Mouse (Mus musculus) mammary gland, adult 2 months (tissue): Measurements from ENCODE around the gene Asb3. TPM values are rescaled to one million over a fixed set of nuclear protein-coding genes. Genes with fewer than 3 reads are reported as not detected.

Source experiments
- polyA plus RNA-seq: library from polyadenylated mRNA; depleted of rRNA; stranded (reverse); fragments of >200 nt; gene quantifications from 2 replicates; pipeline ENCODE4 v1.2.3, GENCODE M21; 2012; ENCODE audit warnings: low replicate concordance; rRNA removed

The Asb3 gene
- 1.4 and 4.2 TPM in 2 replicates for polyA plus RNA-seq

GRCm38 (mm10) chr11:30885171-30885871 lies at the start of gene Asb3, which contains the start of gene Gpr75:
TSS of gene Asb3 (plus strand) at chr11:30885416.
TSS of gene Gpr75 (plus strand) at chr11:30885358.

GRCm38 (mm10) chr11:30954279-30954725 lies 69.1 kb downstream of the Asb3 start, which contains the start of gene Erlec1:
TSS of gene Erlec1 (minus strand) at chr11:30954335.

GRCm38 (mm10) chr11:30985877-30986624 lies 100.8 kb downstream of the Asb3 start, which contains the start of gene Chac2:
TSS of gene Chac2 (minus strand) at chr11:30986350.

Other genes starting within 250 kb of the Asb3 start
- gene Acyp2, start 235.8 kb upstream of the Asb3 start, polyA plus RNA-seq = 4.4 and 9.3 TPM in 2 replicates
- gene Psme4, start 113.7 kb upstream of the Asb3 start, polyA plus RNA-seq = 6.6 and 20.6 TPM in 2 replicates
- 0.24 and 0.45 TPM in 2 replicates for gene Gpr75, start 58 bp upstream of the Asb3 start, polyA plus RNA-seq
- gene Erlec1, start 68.9 kb downstream of the Asb3 start, polyA plus RNA-seq = 22.7 and 27.2 TPM in 2 replicates
- 1.8 and 2.3 TPM in 2 replicates for gene Chac2, start 100.9 kb downstream of the Asb3 start, polyA plus RNA-seq